Mouse (Mus musculus) spleen, adult 10 weeks (tissue): Measurements from ENCODE around the gene Myl6b. TPM values are rescaled to one million over a fixed set of nuclear protein-coding genes. Genes with fewer than 3 reads are reported as not detected.

ENCODE experiments used
- polyA plus RNA-seq: library from polyadenylated mRNA; stranded (reverse); fragments of 350-450 nt; fragmentation: Illumina TruSeq; extraction: RNeasy Lipid Tissue Mini Kit (QIAGEN cat#74804); gene quantifications from one replicate; pipeline ENCODE4 v1.2.3, GENCODE M21; 2015; ENCODE audit warnings: low replicate concordance; ENCODE audit not compliant: insufficient read depth

Gene Myl6b
- polyA plus RNA-seq: 0.25 TPM

GRCm38 (mm10) chr10:128498590-128498989 is at the start of gene Myl6b:
Gene Myl6b (minus strand): TSS chr10:128498685.

GRCm38 (mm10) chr10:128547361-128548032 is 49.0 kb upstream of the Myl6b start, which contains the start of gene Zc3h10:
Gene Zc3h10 (minus strand): TSS chr10:128547774.

GRCm38 (mm10) chr10:128525671-128526308 is 27.3 kb upstream of the Myl6b start, which contains the start of gene Esyt1:
Gene Esyt1 (minus strand): TSS chr10:128525871.

GRCm38 (mm10) chr10:128493695-128494666 is 4.5 kb downstream of the Myl6b start, which contains the start of gene Myl6:
Gene Myl6 (minus strand): TSS chr10:128494145.

GRCm38 (mm10) chr10:128458719-128459408 is 39.6 kb downstream of the Myl6b start, which contains the start of gene Smarcc2:
Gene Smarcc2 (plus strand): TSS chr10:128459248.

Other genes with a start within 250 kb of the Myl6b start
- 0.28 TPM for gene Apon, start 244.6 kb downstream of the Myl6b start, polyA plus RNA-seq
- gene Apof, start 230.0 kb downstream of the Myl6b start, polyA plus RNA-seq: 1.3 TPM
- gene Stat2, start 228.1 kb downstream of the Myl6b start, polyA plus RNA-seq: 74.1 TPM
- not detected for gene Il23a, start 199.9 kb downstream of the Myl6b start, polyA plus RNA-seq
- gene Pan2, start 195.3 kb downstream of the Myl6b start, polyA plus RNA-seq: 44.8 TPM
- 58.8 TPM for gene Cnpy2, start 176.2 kb downstream of the Myl6b start, polyA plus RNA-seq
- gene Cs, start 161.0 kb downstream of the Myl6b start, polyA plus RNA-seq: 121 TPM
- 42.0 TPM for gene Coq10a, start 129.7 kb downstream of the Myl6b start, polyA plus RNA-seq
- 35.0 TPM for gene Ankrd52, start 121.6 kb downstream of the Myl6b start, polyA plus RNA-seq
- gene Slc39a5, start 97.5 kb downstream of the Myl6b start, polyA plus RNA-seq: not detected
- 48.3 TPM for gene Nabp2, start 87.2 kb downstream of the Myl6b start, polyA plus RNA-seq
- 25.2 TPM for gene Rnf41, start 87.0 kb downstream of the Myl6b start, polyA plus RNA-seq
- 93.2 TPM for gene Smarcc2, start 39.4 kb downstream of the Myl6b start, polyA plus RNA-seq
- 874 TPM for gene Myl6, start 4.5 kb downstream of the Myl6b start, polyA plus RNA-seq
- gene Esyt1, start 27.2 kb upstream of the Myl6b start, polyA plus RNA-seq: 82.6 TPM
- gene Zc3h10, start 49.1 kb upstream of the Myl6b start, polyA plus RNA-seq: 10.0 TPM
- 904 TPM for gene Rpl41, start 50.6 kb upstream of the Myl6b start, polyA plus RNA-seq
- gene Pa2g4, start 67.3 kb upstream of the Myl6b start, polyA plus RNA-seq: 149 TPM
- gene Erbb3, start 91.0 kb upstream of the Myl6b start, polyA plus RNA-seq: 2.2 TPM
- gene Rps26, start 128.1 kb upstream of the Myl6b start, polyA plus RNA-seq: 387 TPM
- 1.4 TPM for gene Ikzf4, start 147.3 kb upstream of the Myl6b start, polyA plus RNA-seq
- 11.8 TPM for gene Suox, start 175.4 kb upstream of the Myl6b start, polyA plus RNA-seq
- gene Rab5b, start 197.6 kb upstream of the Myl6b start, polyA plus RNA-seq: 110 TPM
- 0.30 TPM for gene Pmel, start 205.5 kb upstream of the Myl6b start, polyA plus RNA-seq
- 64.5 TPM for gene Cdk2, start 206.3 kb upstream of the Myl6b start, polyA plus RNA-seq
- gene Dgka, start 246.2 kb upstream of the Myl6b start, polyA plus RNA-seq: 222 TPM
- gene Pym1, start 249.2 kb upstream of the Myl6b start, polyA plus RNA-seq: 26.8 TPM